Mouse (Mus musculus): Measurements from ENCODE around the gene Trmt2b. TPM values are rescaled to one million over a fixed set of nuclear protein-coding genes. Genes with fewer than 3 reads are reported as not detected.

The Trmt2b gene
- 1.4 and 1.9 TPM in 2 replicates for polyA plus RNA-seq (2012; ENCODE audit: low replicate concordance)

DNA sequence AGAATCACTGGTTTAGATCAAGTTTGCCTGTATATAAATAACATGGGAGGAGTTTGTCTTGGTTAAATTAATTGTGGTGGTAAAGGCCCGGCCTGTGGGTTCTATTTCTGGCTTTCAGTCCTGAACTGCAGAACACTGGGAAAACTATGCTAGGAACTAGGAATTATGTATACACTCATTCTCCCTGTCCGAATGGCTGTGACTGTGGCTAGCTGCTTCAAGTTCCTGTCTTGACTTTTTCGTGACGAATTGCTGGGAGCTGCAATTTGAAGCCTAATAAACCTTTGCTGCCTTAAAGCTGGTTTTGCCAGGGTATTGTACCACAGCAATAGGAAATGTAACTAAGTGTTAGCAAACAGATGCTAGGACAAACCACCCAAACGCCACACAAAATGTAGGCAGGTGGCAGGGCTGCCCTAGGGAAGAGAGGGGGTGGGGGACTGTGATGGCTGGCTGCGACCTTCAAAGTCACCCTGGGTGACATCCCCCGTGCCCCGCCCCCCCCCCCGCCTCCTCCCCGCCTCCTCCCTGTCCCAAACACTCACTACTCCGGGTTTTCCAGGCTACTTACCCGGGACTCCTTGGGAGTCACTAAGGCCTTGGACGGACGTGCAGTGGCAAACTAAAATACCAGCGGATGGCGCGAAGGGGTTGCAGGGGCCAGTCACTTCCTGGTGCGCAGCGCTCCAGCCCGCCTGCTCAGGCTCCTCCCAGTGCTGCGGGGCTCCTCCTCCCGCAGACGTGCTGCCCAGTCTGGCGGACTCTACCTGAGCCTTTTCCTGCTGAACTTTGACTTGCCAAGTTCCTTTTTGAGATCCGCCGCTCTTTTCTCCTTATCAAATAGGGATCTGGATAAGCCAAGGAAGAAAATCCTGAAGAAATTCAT is at the start of gene Trmt2b:
Trmt2b (minus strand) TSS at position 710 of the 886 bp plus-strand sequence.

DNA sequence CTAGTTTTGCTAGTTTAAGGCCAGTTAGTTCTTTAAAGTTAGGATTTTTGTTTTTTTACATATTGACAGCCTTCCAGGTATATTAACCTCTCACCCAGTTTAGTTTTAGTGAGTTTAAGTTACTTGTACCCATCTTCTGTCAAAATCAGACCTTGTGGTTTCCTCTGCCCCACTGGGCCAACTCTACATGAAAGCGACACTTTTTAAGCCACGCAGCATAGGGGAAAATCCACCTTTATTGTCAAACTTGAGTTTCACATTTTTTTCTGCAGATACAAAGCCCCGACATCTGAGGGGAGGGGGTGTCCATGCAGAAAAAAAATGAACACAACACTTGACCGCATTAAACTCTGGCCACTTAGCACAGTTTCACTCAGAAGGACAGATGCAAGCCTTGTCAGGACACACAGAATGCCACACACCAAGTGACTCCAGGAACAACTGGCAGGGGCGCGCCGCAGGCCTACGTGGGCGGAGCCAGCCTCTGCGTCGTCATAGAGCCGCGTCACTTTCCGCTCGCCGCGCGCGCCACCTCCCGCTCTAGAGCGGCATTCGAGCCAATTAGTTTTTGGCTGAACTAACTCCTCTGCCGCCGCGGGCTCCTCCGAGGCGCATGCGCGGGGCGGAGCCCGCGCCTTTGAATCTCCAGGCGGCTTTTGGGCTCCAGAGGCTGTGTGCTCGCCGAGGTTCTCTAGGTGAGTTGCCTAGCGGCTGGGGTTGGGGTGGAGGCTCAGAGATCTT is 30.9 kb upstream of the Trmt2b start, which contains the start of gene Cenpi:
Cenpi (plus strand) TSS at position 551 of the 741 bp plus-strand sequence.

DNA sequence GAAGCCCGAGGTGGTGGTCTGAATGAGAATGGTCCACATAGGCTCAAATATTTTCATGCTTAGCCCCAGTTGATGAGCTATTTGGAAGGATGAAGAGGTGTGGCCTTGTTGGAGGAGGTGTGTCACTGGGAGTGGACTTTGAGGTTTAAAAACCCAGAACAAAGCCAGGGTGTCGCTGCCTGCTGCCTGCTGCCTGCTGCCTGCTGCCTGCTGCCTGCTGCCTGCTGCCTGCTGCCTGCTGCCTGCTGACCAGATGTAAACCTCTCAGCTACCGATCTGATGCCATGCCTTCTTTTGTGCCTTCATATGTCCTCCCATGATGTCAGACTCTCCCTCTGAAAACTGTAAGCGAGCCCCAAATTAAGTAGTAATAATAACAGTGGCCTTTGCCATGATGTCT is 54.9 kb downstream of the Trmt2b start, which contains the start of gene Nox1:
Nox1 (minus strand) TSS at position 101 of the 400 bp plus-strand sequence.

DNA sequence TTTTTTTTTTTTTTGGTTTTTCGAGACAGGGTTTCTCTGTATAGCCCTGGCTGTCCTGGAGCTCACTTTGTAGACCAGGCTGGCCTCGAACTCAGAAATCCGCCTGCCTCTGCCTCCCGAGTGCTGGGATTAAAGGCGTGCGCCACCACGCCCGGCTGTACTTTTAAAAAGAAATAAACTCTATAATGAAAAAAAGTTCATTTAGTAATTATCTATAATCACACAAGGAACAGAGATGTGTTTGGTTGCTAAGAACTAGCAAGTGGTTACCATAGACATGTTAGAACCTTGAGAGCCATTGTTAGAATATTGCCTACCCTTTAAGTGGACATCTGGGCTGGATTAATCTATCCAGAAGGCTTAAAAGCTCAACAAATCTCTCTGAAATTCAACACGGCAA is 89.6 kb downstream of the Trmt2b start, which contains the start of gene Arl13a:
Arl13a (plus strand) TSS at position 301 of the 400 bp plus-strand sequence.

Other genes starting within 250 kb of the Trmt2b start
- 8.7 and 23.8 TPM in 2 replicates for gene Cstf2, start 217.8 kb downstream of the Trmt2b start, polyA plus RNA-seq (2012; ENCODE audit: low replicate concordance)
- 0.86 and 3.2 TPM in 2 replicates for gene Xkrx, start 114.9 kb downstream of the Trmt2b start, polyA plus RNA-seq (2012; ENCODE audit: low replicate concordance)
- gene Arl13a, start 89.5 kb downstream of the Trmt2b start, polyA plus RNA-seq (2012; ENCODE audit: low replicate concordance), result not detected in 2 replicates
- gene Nox1, start 55.0 kb downstream of the Trmt2b start, polyA plus RNA-seq (2012; ENCODE audit: low replicate concordance), result 0.09 TPM in 1 of 2 replicates, not detected in the other
- gene Tmem35a, start 18.2 kb upstream of the Trmt2b start, polyA plus RNA-seq (2012; ENCODE audit: low replicate concordance), result 0.29 TPM in 1 of 2 replicates, not detected in the other
- 0.03 and 0.36 TPM in 2 replicates for gene Cenpi, start 31.1 kb upstream of the Trmt2b start, polyA plus RNA-seq (2012; ENCODE audit: low replicate concordance)
- gene Drp2, start 127.6 kb upstream of the Trmt2b start, polyA plus RNA-seq (2012; ENCODE audit: low replicate concordance), result 0.09 TPM in 1 of 2 replicates, not detected in the other
- not detected in 2 replicates for gene Taf7l, start 199.5 kb upstream of the Trmt2b start, polyA plus RNA-seq (2012; ENCODE audit: low replicate concordance)

Measured in hematopoietic multipotent progenitor cell, adult 10-12 weeks (in vitro differentiated cells).